Mouse (Mus musculus): ENCODE measurements at regions not wholly inside any gene's neighbourhood (a gene's known extent, or its start where the extent isn't known, plus 50 kb on each side); places are given as distances from the start of the nearest gene placed in this dataset.
"Not testable (repeated sequence)": the region's sequence is repeated elsewhere in the genome, so short reads cannot be mapped to it uniquely, and the experiment has no call there.

DNA sequence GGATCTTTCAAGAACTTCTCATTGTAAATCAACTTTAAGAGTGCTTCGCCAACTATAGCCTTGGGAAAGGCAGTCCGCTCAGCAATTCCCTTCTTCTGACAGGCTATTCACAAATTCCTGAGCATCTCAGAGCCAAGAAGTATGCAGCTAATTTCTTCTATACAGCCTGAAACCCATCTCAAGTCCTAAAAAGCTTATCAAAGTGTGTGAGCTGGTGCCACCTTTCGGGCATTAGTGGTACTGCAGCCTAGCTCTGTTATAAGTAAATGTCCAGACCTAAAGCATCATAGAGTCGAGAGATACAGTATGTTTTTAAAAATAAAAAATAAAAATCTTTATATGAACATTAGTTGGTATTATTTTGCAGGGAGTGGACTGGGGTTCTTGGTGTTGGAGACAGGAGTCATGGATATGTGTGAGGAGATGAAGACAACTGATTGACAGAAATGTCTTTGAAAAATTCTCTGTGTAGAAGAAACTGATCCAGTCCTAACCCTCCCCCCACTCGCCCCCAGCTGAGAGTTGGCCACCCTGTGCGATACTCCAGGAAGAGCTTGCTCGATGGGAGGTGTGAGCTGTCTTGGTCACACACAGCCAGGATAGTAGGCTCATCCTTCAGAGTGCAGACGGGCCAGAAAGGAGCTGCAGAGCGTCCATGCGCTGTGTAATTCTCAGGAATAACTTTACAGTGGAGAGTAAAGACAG is 56.4 kb downstream of the Bod1 start:
- peak; percentile 54 for DNase-seq

DNA sequence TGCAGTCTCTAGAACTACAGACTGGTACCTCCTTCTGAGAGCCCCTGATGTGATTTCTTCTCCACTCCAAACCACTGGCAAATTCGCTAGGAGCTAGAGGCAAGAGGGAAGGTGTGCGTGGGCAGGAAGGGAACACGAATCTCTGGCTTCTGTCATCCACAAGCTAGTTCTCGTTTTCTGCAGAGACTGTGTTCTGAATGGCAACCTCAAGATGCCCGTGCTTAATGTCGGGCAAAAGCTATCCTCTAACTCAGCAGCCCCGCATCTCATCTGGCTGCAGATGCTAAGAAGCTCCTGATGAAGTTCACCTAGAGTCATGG is 57.3 kb downstream of the Bod1 start:
- DNase-seq, result no peak

GRCm38 (mm10) chr11:31613688-31614393 is 57.8 kb downstream of the Bod1 start:
- no peak for DNase-seq

GRCm38 (mm10) chr11:31608458-31608857 is 63.2 kb downstream of the Bod1 start:
- no peak for DNase-seq

DNA sequence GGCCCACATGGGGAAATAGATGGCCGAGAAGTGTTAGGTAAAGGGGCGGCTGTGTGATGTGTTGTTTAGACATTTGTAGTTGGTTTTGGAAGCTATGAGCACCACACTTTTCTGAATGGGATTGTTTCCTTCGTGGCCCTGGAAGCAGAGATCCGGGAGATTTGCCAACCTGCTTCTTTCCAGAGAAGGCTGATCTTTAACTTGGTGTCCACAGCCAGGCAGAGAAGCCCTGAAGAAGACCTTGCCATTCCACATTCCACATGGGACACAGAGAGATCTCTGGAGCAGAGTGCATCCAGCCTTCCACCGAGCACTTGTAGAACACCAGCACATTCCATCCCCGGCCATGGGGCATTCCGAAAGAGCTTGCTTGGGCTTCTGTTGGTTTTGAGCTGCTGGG is 70.2 kb downstream of the Bod1 start:
- peak; percentile 59 for DNase-seq

GRCm38 (mm10) chr11:31593604-31594003 is 78.1 kb downstream of the Bod1 start:
- no peak for DNase-seq

DNA sequence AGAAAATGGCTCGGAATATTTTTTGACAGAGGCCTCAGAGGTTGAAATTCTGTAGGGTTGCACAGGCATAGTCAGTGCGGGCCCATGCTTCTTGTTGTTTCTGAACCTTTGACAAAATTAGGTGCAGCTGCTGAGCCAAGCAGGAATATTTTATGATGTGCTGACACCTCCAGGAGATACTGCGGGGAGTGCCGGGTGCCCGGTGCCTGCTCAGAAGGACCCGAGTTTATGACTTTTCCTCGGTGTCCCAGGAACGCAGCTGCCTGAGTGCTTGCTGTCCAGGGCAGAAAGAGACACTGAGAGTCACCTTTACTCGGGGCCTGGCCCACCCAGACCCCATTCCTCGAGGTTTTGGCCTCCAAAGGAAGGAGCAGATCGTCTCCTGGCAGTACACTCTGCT is 79.6 kb downstream of the Bod1 start:
- DNase-seq, result no peak

DNA sequence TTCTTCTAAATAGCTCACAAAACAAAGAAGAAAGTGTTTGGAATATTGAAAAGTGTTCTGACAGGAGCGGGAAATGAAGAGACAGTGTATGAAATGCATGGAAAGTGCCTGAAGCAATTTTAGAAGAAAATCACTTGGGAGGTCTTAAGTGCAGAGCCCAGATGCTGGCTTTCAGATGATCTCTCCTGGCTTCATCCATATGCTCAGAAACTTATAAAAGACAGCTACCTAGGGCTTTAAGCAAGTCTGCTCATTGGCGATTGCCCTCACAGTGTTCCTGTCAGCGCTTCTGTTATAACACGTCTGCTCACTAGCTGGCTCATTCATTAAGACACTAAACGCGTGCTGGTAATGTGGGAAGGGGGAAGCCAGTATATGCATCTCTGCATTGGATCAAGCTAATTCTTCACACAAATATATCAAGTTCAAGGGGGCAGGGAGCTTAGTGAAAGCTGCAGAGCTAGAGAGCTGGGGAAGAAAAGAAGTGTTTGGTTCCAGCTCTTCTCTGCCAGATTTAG is 80.6 kb downstream of the Bod1 start:
- no peak for DNase-seq

GRCm38 (mm10) chr11:31574941-31575340 is 96.7 kb downstream of the Bod1 start:
- DNase-seq, result no peak

DNA sequence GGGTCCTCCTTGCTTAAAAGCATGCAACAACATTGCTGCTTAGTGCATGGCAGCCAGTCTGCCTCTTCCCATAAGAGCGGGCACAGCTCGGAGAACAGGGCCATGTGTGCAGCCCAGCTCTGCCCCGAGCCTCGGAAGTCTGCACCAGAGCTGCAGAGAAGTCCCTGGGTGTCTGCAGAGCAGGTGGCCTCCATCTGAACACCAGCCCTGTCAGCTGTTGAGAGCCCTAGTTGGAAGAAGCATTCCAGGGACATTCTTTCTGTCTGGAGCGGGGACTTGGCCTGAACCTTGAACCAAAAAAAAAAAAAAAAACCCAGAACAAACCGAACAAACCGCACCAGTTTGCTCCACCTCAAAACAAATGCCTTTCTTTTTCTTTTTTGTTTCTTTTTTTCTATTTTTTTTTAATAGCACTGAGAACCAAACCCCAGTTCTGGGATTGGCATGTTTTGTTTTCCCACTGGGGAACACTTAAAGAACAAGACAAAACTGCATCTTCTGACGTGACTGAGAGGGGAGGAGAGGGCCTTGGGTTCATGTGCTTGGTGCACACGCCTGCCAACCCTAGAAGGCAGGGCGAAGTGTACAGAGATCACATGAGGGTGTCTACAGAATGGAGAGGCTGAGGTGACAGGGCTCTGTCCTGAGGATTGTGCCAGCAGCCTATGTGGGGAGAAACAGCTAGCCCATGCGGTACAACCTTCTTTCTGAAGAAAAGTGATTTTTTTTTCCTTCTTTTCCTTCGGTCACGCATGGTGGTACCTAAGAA is 106.8 kb downstream of the Bod1 start:
- DNase-seq, result peak; percentile 47

GRCm38 (mm10) chr11:31563826-31564741 is 107.6 kb downstream of the Bod1 start:
- peak; percentile 34 for DNase-seq

DNA sequence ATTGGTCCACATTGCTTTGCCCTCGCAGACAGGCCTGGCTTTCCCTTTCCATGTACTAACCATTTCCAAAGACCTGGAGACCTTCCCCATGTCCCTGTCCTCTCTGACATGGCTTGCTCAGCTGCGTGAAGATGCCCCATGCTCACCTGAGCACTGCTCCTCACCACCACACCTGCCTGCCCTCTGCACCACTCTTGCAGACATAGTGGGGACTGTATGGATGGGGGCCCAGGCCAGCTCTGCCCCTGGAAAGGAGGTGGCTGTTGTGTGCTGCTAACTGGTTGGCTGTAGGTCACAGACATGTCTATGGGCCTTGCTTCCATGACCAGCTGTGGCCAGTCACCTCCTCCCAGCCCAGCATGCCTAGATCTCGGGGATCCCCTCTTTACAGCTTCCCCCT is 108.7 kb downstream of the Bod1 start:
- no peak for DNase-seq

DNA sequence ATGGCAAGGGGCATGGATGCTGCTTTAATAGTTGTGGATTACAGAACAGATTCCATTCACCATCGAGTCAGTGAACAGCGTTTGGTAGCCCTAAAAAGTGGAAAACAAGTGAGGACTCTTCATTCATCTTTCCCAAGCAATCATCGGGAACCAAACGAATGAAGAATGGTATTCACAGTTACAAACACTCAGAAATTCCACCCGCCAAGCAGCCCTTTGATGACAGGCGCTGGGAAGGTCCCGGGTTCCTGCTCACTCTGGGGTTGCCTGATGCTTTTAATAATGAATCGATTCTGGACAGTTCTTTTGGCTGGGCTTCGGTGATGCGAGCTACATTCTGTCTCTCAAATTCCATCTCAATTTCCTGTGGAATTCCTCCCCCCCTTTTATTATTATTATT is 110.9 kb downstream of the Bod1 start:
- no peak for DNase-seq

GRCm38 (mm10) chr11:31555042-31555441 is 116.6 kb downstream of the Bod1 start:
- DNase-seq, result peak; percentile 85

- no peak for DNase-seq
Measured at GRCm38 (mm10) chr11:31551614-31552271, 119.9 kb downstream of the Bod1 start.

- peak; percentile 44 for DNase-seq
Measured at GRCm38 (mm10) chr11:31550747-31551613, 120.7 kb downstream of the Bod1 start.

GRCm38 (mm10) chr11:31545514-31545913 is 126.2 kb downstream of the Bod1 start:
- not testable (repeated sequence) for DNase-seq

DNA sequence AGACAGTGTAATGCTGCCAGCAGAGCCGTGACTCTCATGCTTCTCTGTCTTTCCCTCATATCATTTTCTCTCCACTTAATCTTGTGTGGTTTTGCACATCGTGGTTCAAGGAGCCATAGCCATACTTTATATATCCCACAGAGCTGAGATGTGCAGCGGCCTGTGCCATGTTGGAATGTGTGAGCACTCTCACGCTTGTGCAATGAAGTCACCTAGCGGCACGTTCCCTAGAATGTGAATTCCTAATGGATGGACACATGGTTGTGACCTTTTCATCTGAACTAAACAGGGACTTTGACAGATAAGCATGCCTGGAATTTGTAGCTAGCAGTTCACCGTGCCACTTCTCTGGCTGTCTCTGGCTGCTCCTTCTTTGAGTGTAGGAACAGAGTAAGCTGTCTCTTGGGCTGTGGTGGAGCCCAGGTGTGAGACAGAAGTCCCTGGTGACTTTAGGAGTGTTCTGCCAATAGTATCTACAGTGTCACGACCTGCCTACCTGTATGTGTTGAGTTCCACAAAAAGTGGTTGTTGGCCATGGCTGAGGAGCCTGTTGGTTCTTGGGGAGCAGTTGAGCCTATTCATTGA is 129.0 kb downstream of the Bod1 start:
- no peak for DNase-seq

DNA sequence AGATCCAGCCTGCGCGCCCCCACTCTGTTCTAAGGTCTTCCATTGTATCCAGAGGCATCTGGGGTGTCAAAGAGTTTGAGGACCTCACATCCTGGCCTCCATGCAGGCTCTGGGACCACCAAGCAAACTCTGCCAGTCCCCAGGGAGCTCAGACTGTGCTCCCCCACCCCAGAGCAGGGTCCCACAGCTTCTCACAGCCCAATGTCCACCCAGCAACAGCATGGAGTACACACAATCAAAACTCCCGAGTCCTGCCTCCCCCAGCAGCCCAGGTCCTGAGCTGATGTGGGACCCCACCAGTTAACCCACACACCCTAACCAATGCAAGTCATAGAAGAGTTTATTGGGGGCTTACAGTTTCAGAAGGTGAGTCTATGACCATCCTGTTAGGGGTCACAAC is 130.3 kb downstream of the Bod1 start:
- no peak for DNase-seq

- DNase-seq, result no peak
Measured at GRCm38 (mm10) chr11:31540816-31541215, 130.9 kb downstream of the Bod1 start.

GRCm38 (mm10) chr11:31531416-31531815 is 140.3 kb downstream of the Bod1 start:
- DNase-seq, result no peak
